Mouse (Mus musculus): ENCODE measurements at regions not wholly inside any gene's neighbourhood (a gene's known extent, or its start where the extent isn't known, plus 50 kb on each side); places are given as distances from the start of the nearest gene placed in this dataset.

GRCm38 (mm10) chr13:83206622-83207021 lies 297.2 kb upstream of the Mef2c start:
- ATAC-seq (replicated peaks; ENCODE audit: poor library complexity), result peak; percentile 32; the same call in 1 of the 2 replicates

GRCm38 (mm10) chr13:83207513-83207912 lies 296.3 kb upstream of the Mef2c start:
- ATAC-seq (replicated peaks; ENCODE audit: poor library complexity), result 0 out of 2 replicates have a peak, but pooled peaks have one; percentile 18

- ATAC-seq (replicated peaks; ENCODE audit: poor library complexity), result peak; percentile 89
Measured at GRCm38 (mm10) chr13:83208111-83208510, 295.7 kb upstream of the Mef2c start.

- 0 out of 2 replicates have a peak, but pooled peaks have one; percentile 31 for ATAC-seq (replicated peaks; ENCODE audit: poor library complexity)
Measured at GRCm38 (mm10) chr13:83214811-83215210, 289.0 kb upstream of the Mef2c start.

- ATAC-seq (replicated peaks; ENCODE audit: poor library complexity), result no peak
Measured at GRCm38 (mm10) chr13:83216454-83216853, 287.4 kb upstream of the Mef2c start.

GRCm38 (mm10) chr13:83252452-83252851 lies 251.4 kb upstream of the Mef2c start:
- ATAC-seq (replicated peaks; ENCODE audit: poor library complexity), result no peak

GRCm38 (mm10) chr13:83266591-83266990 lies 237.2 kb upstream of the Mef2c start:
- ATAC-seq (replicated peaks; ENCODE audit: poor library complexity), result no peak

- peak; percentile 83 for ATAC-seq (replicated peaks; ENCODE audit: poor library complexity)
Measured at GRCm38 (mm10) chr13:83268663-83269062, 235.2 kb upstream of the Mef2c start.

GRCm38 (mm10) chr13:83278695-83279094 lies 225.1 kb upstream of the Mef2c start:
- ATAC-seq (replicated peaks; ENCODE audit: poor library complexity), result peak; percentile 100

- no peak for ATAC-seq (replicated peaks; ENCODE audit: poor library complexity)
Measured at GRCm38 (mm10) chr13:83307696-83308095, 196.1 kb upstream of the Mef2c start.

- peak; percentile 80 for ATAC-seq (replicated peaks; ENCODE audit: poor library complexity)
Measured at GRCm38 (mm10) chr13:83328488-83328887, 175.3 kb upstream of the Mef2c start.

- no peak for ATAC-seq (replicated peaks; ENCODE audit: poor library complexity)
Measured at GRCm38 (mm10) chr13:83333728-83334127, 170.1 kb upstream of the Mef2c start.

- ATAC-seq (replicated peaks; ENCODE audit: poor library complexity), result peak; percentile 88
Measured at GRCm38 (mm10) chr13:83344611-83345319, 159.1 kb upstream of the Mef2c start.

GRCm38 (mm10) chr13:83355341-83355740 lies 148.5 kb upstream of the Mef2c start:
- no peak for ATAC-seq (replicated peaks; ENCODE audit: poor library complexity)

GRCm38 (mm10) chr13:83360529-83360928 lies 143.3 kb upstream of the Mef2c start:
- no peak; the same call in 1 of the 2 replicates for ATAC-seq (replicated peaks; ENCODE audit: poor library complexity)

GRCm38 (mm10) chr13:83376097-83376797 lies 127.6 kb upstream of the Mef2c start:
- ATAC-seq (replicated peaks; ENCODE audit: poor library complexity), result no peak

GRCm38 (mm10) chr13:83378644-83379043 lies 125.2 kb upstream of the Mef2c start:
- ATAC-seq (replicated peaks; ENCODE audit: poor library complexity), result peak; percentile 66

- ATAC-seq (replicated peaks; ENCODE audit: poor library complexity), result peak; percentile 95
Measured at GRCm38 (mm10) chr13:83382609-83383008, 121.2 kb upstream of the Mef2c start.

GRCm38 (mm10) chr13:83394773-83395172 lies 109.1 kb upstream of the Mef2c start:
- peak; percentile 73 for ATAC-seq (replicated peaks; ENCODE audit: poor library complexity)

GRCm38 (mm10) chr13:83399381-83399780 lies 104.5 kb upstream of the Mef2c start:
- ATAC-seq (replicated peaks; ENCODE audit: poor library complexity), result no peak

- no peak for ATAC-seq (replicated peaks; ENCODE audit: poor library complexity)
Measured at GRCm38 (mm10) chr13:83439619-83440436, 64.0 kb upstream of the Mef2c start.
